ENCODE assay signal across 24 mouse cellular contexts in genomic region chr11:65100031-65100430, GRCm38 (mm10). TPM values are rescaled to one million over a fixed set of nuclear protein-coding genes. Genes with fewer than 3 reads are reported as not detected.
DNase-seq lines count a peak whose midpoint lies in the region; ATAC-seq lines count a peak whose summit lies in the region.
"Had no signal": no experiment of that assay in that cellular context is flagged by ENCODE, and none has a peak within 500 bp of the region (broad histone marks: within the 10 kb centered on the region; RNA-seq: fewer than 3 reads in every experiment).

No protein-coding gene starts in this region.

- WGBS in neural tube, embryonic 15.5 days, result 93% methylated on average over 8 of the region's 8 CpGs

- no peak for ATAC-seq in neural tube, embryonic 15.5 days (ENCODE audit: low FRiP score)
- ATAC-seq: activated CD4-positive, CD25-positive, alpha-beta regulatory T cell, adult 4 months; forebrain, embryonic 15.5 days; intestine, postnatal 0 days had no signal

- H3K36me3 ChIP-seq in neural tube, embryonic 15.5 days, result no peaks in the 10 kb centered on the region
- H3K36me3 ChIP-seq: embryonic facial prominence, embryonic 12.5 days; forebrain, embryonic 15.5 days; G1E; heart, embryonic 13.5 days had no signal

- peak; percentile 82 for DNase-seq in heart, adult 11 months
- no peak for DNase-seq in heart, postnatal 4 days
- DNase-seq in neural tube, embryonic 10.5 days (ENCODE audit: extremely low spot score, low spot score), result peak; percentile 8
- peak; percentile 49 for DNase-seq in brain, adult 2 months (ENCODE audit: low read depth, low spot score)
- no peak for DNase-seq in urinary bladder, adult 18-20 months (ENCODE audit: low spot score in 2 of 2)
- DNase-seq in urinary bladder, postnatal 10 days (ENCODE audit: low spot score), result no peak
- no peak for DNase-seq in ovary, postnatal 14 days (ENCODE audit: low spot score)
- DNase-seq: adrenal gland, postnatal 14 days; cerebellum, postnatal 14 days; embryo, embryonic 11 days; gastrocnemius, postnatal 14 days had no signal

- no peaks in the 10 kb centered on the region for H3K27me3 ChIP-seq in neural tube, embryonic 15.5 days (replicated peaks)
- H3K27me3 ChIP-seq: embryonic facial prominence, embryonic 12.5 days; forebrain, embryonic 15.5 days; heart, embryonic 13.5 days had no signal

- H3K27ac ChIP-seq in neural tube, embryonic 15.5 days (replicated peaks), result no peak overlapping the region
- H3K27ac ChIP-seq: embryonic facial prominence, embryonic 12.5 days; forebrain, embryonic 15.5 days; heart, embryonic 13.5 days; hindbrain, embryonic 14.5 days had no signal

- H3K4me3 ChIP-seq in neural tube, embryonic 15.5 days (replicated peaks), result no peak overlapping the region
- H3K4me3 ChIP-seq: embryonic facial prominence, embryonic 12.5 days; forebrain, embryonic 15.5 days; heart, embryonic 13.5 days had no signal

- H3K9me3 ChIP-seq in neural tube, embryonic 15.5 days (replicated peaks), result no peaks in the 10 kb centered on the region
- H3K9me3 ChIP-seq: embryonic facial prominence, embryonic 12.5 days; forebrain, embryonic 15.5 days; G1E; heart, embryonic 13.5 days had no signal

- H3K4me1 ChIP-seq in neural tube, embryonic 15.5 days, result 0 out of 2 replicates have a peak, but pooled peaks cover 7% of the 10 kb centered on the region
- H3K4me1 ChIP-seq: embryonic facial prominence, embryonic 12.5 days; forebrain, embryonic 15.5 days had no signal

- no peak overlapping the region for H3K9ac ChIP-seq in neural tube, embryonic 15.5 days (replicated peaks)
- H3K9ac ChIP-seq: embryonic facial prominence, embryonic 12.5 days; forebrain, embryonic 15.5 days; heart, embryonic 13.5 days; hindbrain, embryonic 14.5 days had no signal

- no peak overlapping the region for H3K4me2 ChIP-seq in neural tube, embryonic 15.5 days
- H3K4me2 ChIP-seq: embryonic facial prominence, embryonic 12.5 days; forebrain, embryonic 15.5 days; heart, embryonic 13.5 days; hindbrain, embryonic 14.5 days had no signal

RNA-seq across cellular contexts. Expression of gene 1700086D15Rik, which starts 59.7 kb away (rescaled TPM):
- total RNA-seq in heart, postnatal 4 days (2021), result under 1 TPM; 0.74 to 0.81 TPM
- polyA plus RNA-seq in neural tube, embryonic 15.5 days (2015; fragmentation: Nextera tagmentation; extraction: Ambion mirVana), result 0.14 and 0.22 TPM in 2 replicates
- total RNA-seq: common myeloid progenitor, adult 5-6 weeks; gastrocnemius, postnatal 14 days; hematopoietic stem cell, adult 5-6 weeks had no signal
- polyA plus RNA-seq: activated CD4-positive, CD25-positive, alpha-beta regulatory T cell, adult 4 months; C2C12; embryonic facial prominence, embryonic 12.5 days; forebrain, embryonic 11.5 days; G1E; gonadal fat pad, adult 2 months; intestine, postnatal 0 days had no signal

Comparison
In these comparisons a context has a peak if more than half of its experiments do, and no peak if none do; other contexts are left out.
1. DNase-seq: peak in heart, adult 11 months (single experiment), neural tube, embryonic 10.5 days (single experiment) and brain, adult 2 months (single experiment); none in heart, postnatal 4 days (single experiment), urinary bladder, adult 18-20 months (0 of 2), urinary bladder, postnatal 10 days (single experiment) and ovary, postnatal 14 days (single experiment).